Comparison of ENCODE assay signal across 18 mouse cellular contexts in the genomic region with DNA sequence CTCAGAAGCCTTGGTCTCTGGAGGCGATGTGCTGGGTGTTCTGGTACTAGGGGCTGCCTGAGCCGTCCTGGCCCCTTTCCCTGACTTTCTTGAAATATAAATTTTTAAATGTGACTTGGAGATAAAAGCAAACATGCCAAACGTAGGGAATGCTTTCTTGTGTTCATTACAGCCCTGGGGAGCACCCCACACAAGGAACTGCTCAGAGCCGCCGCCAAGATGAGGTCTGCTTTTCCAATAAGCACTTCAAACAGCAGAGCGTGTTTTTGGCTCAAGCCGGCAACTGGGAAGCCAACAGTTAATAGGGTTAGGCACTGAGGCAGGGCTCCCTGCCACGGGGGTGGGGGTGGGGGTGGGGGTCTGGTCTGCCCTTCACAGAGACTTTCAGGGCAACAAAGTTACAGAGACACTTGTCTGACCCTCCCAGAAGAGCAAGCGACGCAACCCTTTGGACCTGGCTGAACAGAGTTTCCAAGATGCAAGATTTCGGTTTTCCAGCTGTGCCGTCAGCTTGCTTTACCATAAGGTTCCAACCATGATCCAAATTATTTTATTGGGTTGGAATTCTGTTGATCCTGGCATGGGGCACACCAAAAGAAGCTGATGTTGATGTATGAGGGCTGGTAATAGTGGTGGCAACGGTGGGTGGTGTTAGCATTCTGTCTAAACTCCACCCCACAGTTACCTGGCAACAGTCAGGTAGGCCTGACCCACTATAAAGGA. TPM values are rescaled to one million over a fixed set of nuclear protein-coding genes. Genes with fewer than 3 reads are reported as not detected.
A peak's percentile ranks its signal among the peaks of the same experiment; 100 is the strongest.
DNase-seq lines count a peak whose midpoint lies in the region; ATAC-seq and TF ChIP-seq lines count a peak whose summit lies in the region.
"Had no signal": no experiment of that assay in that cellular context is flagged by ENCODE, and none has a peak within 500 bp of the region (broad histone marks: within the 10 kb centered on the region; RNA-seq: fewer than 3 reads in every experiment).

No protein-coding gene starts in this region.

- no peak for TF ChIP-seq EP300 in lung, postnatal 0 days (IDR thresholded peaks at IDR 0.05)

- peak; percentile 55 for ATAC-seq in forebrain, embryonic 16.5 days
- ATAC-seq in lung, embryonic 16.5 days (ENCODE audit: low read depth), result peak; percentile 63
- no peak for ATAC-seq in lung, postnatal 0 days
- no peak for ATAC-seq in embryonic facial prominence, embryonic 12.5 days (ENCODE audit: insufficient number of reproducible peaks, insufficient read depth, low FRiP score, low TSS enrichment)
- ATAC-seq in limb, embryonic 14.5 days (ENCODE audit: low FRiP score, low read depth), result peak; percentile 58
- ATAC-seq: midbrain, embryonic 16.5 days had no signal

- no peak overlapping the region for H3K4me3 ChIP-seq in forebrain, embryonic 16.5 days (replicated peaks; ENCODE audit: low read length)
- H3K4me3 ChIP-seq in forebrain, embryonic 10.5 days, result no peak overlapping the region
- H3K4me3 ChIP-seq in lung, embryonic 16.5 days (ENCODE audit: low read length), result no peak overlapping the region
- no peak overlapping the region for H3K4me3 ChIP-seq in lung, postnatal 0 days (ENCODE audit: low read depth, low read length)
- no peak overlapping the region for H3K4me3 ChIP-seq in embryonic facial prominence, embryonic 12.5 days
- no peak overlapping the region for H3K4me3 ChIP-seq in limb, embryonic 14.5 days (replicated peaks; ENCODE audit: low read length)
- H3K4me3 ChIP-seq: hindbrain, embryonic 12.5 days; left cerebral cortex, adult 2 months; liver, embryonic 13.5 days had no signal

- TF ChIP-seq POLR2A in limb, embryonic 14.5 days (IDR thresholded peaks at IDR 0.05; ENCODE audit: borderline replicate concordance, extremely low read depth, insufficient read depth, insufficient read length), result no peak

- H3K4me2 ChIP-seq in forebrain, embryonic 16.5 days (ENCODE audit: low read length), result no peak overlapping the region
- no peak overlapping the region; the same call in 1 of the 2 replicates for H3K4me2 ChIP-seq in lung, embryonic 16.5 days (ENCODE audit: low read depth, low read length)
- H3K4me2 ChIP-seq in lung, postnatal 0 days (replicated peaks; ENCODE audit: low read depth, low read length), result no peak overlapping the region
- H3K4me2 ChIP-seq in embryonic facial prominence, embryonic 12.5 days (replicated peaks), result no peak overlapping the region
- peak overlapping the region; percentile 25 for H3K4me2 ChIP-seq in limb, embryonic 14.5 days (replicated peaks; ENCODE audit: low read depth, low read length, severe bottlenecking)
- H3K4me2 ChIP-seq: hindbrain, embryonic 12.5 days; liver, embryonic 13.5 days had no signal

- WGBS in forebrain, embryonic 16.5 days, result 23% methylated on average over 13 of the region's 13 CpGs
- WGBS in forebrain, embryonic 10.5 days, result 38% methylated on average over 13 of the region's 13 CpGs
- WGBS in lung, embryonic 16.5 days, result 21% methylated on average over 13 of the region's 13 CpGs
- WGBS in lung, postnatal 0 days, result 30% methylated on average over 13 of the region's 13 CpGs
- WGBS in embryonic facial prominence, embryonic 12.5 days, result 26% methylated on average over 13 of the region's 13 CpGs
- 6% methylated on average over 13 of the region's 13 CpGs for WGBS in limb, embryonic 14.5 days

- no peak overlapping the region for H3K9ac ChIP-seq in forebrain, embryonic 16.5 days (replicated peaks; ENCODE audit: low read depth, low read length)
- peak overlapping the region; percentile 39; the same call in 1 of the 2 replicates for H3K9ac ChIP-seq in lung, embryonic 16.5 days (ENCODE audit: low read length)
- no peak overlapping the region for H3K9ac ChIP-seq in lung, postnatal 0 days (replicated peaks; ENCODE audit: low read depth)
- H3K9ac ChIP-seq in embryonic facial prominence, embryonic 12.5 days, result no peak overlapping the region
- no peak overlapping the region for H3K9ac ChIP-seq in limb, embryonic 14.5 days (ENCODE audit: low read depth, low read length, severe bottlenecking)
- H3K9ac ChIP-seq: hindbrain, embryonic 12.5 days; liver, embryonic 13.5 days had no signal

- peaks cover 22% of the 10 kb centered on the region for H3K4me1 ChIP-seq in forebrain, embryonic 16.5 days (replicated peaks; ENCODE audit: control insufficient read depth, insufficient read depth, low read length)
- peaks cover 46% of the 10 kb centered on the region for H3K4me1 ChIP-seq in forebrain, embryonic 10.5 days
- peaks cover 24% of the 10 kb centered on the region for H3K4me1 ChIP-seq in lung, embryonic 16.5 days (replicated peaks; ENCODE audit: control insufficient read depth, insufficient read depth, low read length)
- H3K4me1 ChIP-seq in lung, postnatal 0 days (ENCODE audit: insufficient read depth, low read depth, low read length), result peaks cover 3% of the 10 kb centered on the region; the same call in 1 of the 2 replicates
- H3K4me1 ChIP-seq in embryonic facial prominence, embryonic 12.5 days, result peaks cover 35% of the 10 kb centered on the region
- peaks cover 41% of the 10 kb centered on the region for H3K4me1 ChIP-seq in limb, embryonic 14.5 days (ENCODE audit: control insufficient read depth, insufficient read depth, low read length)

- H3K36me3 ChIP-seq in forebrain, embryonic 16.5 days (ENCODE audit: control insufficient read depth, insufficient read depth), result no peaks in the 10 kb centered on the region
- no peaks in the 10 kb centered on the region for H3K36me3 ChIP-seq in forebrain, embryonic 10.5 days (replicated peaks)
- H3K36me3 ChIP-seq in lung, embryonic 16.5 days (ENCODE audit: control insufficient read depth, insufficient read depth, low read length), result no peaks in the 10 kb centered on the region
- no peaks in the 10 kb centered on the region for H3K36me3 ChIP-seq in lung, postnatal 0 days (ENCODE audit: insufficient read depth, low read length)
- no peaks in the 10 kb centered on the region for H3K36me3 ChIP-seq in embryonic facial prominence, embryonic 12.5 days
- H3K36me3 ChIP-seq in limb, embryonic 14.5 days (ENCODE audit: control insufficient read depth, insufficient read depth, low read length), result no peaks in the 10 kb centered on the region
- H3K36me3 ChIP-seq: hindbrain, embryonic 12.5 days; liver, embryonic 13.5 days had no signal

- no peaks in the 10 kb centered on the region for H3K9me3 ChIP-seq in forebrain, embryonic 16.5 days (ENCODE audit: control insufficient read depth, low read length)
- no peaks in the 10 kb centered on the region for H3K9me3 ChIP-seq in forebrain, embryonic 10.5 days
- no peaks in the 10 kb centered on the region for H3K9me3 ChIP-seq in lung, embryonic 16.5 days (ENCODE audit: control insufficient read depth, low read length)
- no peaks in the 10 kb centered on the region for H3K9me3 ChIP-seq in lung, postnatal 0 days (ENCODE audit: low read length)
- H3K9me3 ChIP-seq in embryonic facial prominence, embryonic 12.5 days, result no peaks in the 10 kb centered on the region
- H3K9me3 ChIP-seq in limb, embryonic 14.5 days (ENCODE audit: control insufficient read depth, low read length), result no peaks in the 10 kb centered on the region
- H3K9me3 ChIP-seq: hindbrain, embryonic 12.5 days; liver, embryonic 13.5 days had no signal

- no peak for TF ChIP-seq CTCF in lung, postnatal 0 days (IDR thresholded peaks at IDR 0.05)

- DNase-seq in forebrain, embryonic 10.5 days (ENCODE audit: extremely low spot score, low spot score), result no peak
- no peak for DNase-seq in lung, postnatal 0 days (ENCODE audit: low spot score)
- peak; percentile 78 for DNase-seq in limb, embryonic 14.5 days (ENCODE audit: low spot score)
- DNase-seq in kidney, postnatal 36 days, result no peak
- no peak for DNase-seq in testis, postnatal 14 days (ENCODE audit: low spot score)
- DNase-seq: adrenal gland, postnatal 36 days; B cell, adult 2 months; cerebellum, postnatal 25 days; liver, embryonic 13.5 days had no signal

- peaks cover 5% of the 10 kb centered on the region; the same call in 1 of the 2 replicates for H3K27me3 ChIP-seq in forebrain, embryonic 16.5 days (replicated peaks; ENCODE audit: control insufficient read depth, insufficient read depth, low read length)
- peaks cover 97% of the 10 kb centered on the region for H3K27me3 ChIP-seq in forebrain, embryonic 10.5 days (ENCODE audit: poor library complexity, severe bottlenecking)
- 0 out of 2 replicates have a peak, but pooled peaks cover 2% of the 10 kb centered on the region for H3K27me3 ChIP-seq in lung, embryonic 16.5 days (ENCODE audit: control insufficient read depth, insufficient read depth, low read depth, low read length)
- H3K27me3 ChIP-seq in lung, postnatal 0 days (replicated peaks; ENCODE audit: insufficient read depth, low read length), result no peaks in the 10 kb centered on the region
- H3K27me3 ChIP-seq in embryonic facial prominence, embryonic 12.5 days, result no peaks in the 10 kb centered on the region
- H3K27me3 ChIP-seq in limb, embryonic 14.5 days (ENCODE audit: control insufficient read depth, insufficient read depth, low read length), result no peaks in the 10 kb centered on the region

- H3K27ac ChIP-seq in forebrain, embryonic 16.5 days (ENCODE audit: low read length), result no peak overlapping the region; the same call in 1 of the 2 replicates
- no peak overlapping the region for H3K27ac ChIP-seq in forebrain, embryonic 10.5 days
- peak overlapping the region; percentile 73 for H3K27ac ChIP-seq in lung, embryonic 16.5 days (ENCODE audit: low read length)
- no peak overlapping the region for H3K27ac ChIP-seq in lung, postnatal 0 days (ENCODE audit: low read length)
- H3K27ac ChIP-seq in embryonic facial prominence, embryonic 12.5 days, result peak overlapping the region; percentile 71
- peak overlapping the region; percentile 71 for H3K27ac ChIP-seq in limb, embryonic 14.5 days (replicated peaks; ENCODE audit: low read depth, low read length)
- H3K27ac ChIP-seq: hindbrain, embryonic 12.5 days; left cerebral cortex, adult 2 months; liver, embryonic 13.5 days had no signal

RNA-seq across cellular contexts. Expression of a gene that starts 35.3 kb away (rescaled TPM):
- polyA plus RNA-seq in forebrain, embryonic 16.5 days (2015; fragmentation: Nextera tagmentation; extraction: Ambion mirVana), result not detected in 2 replicates
- not detected in 2 replicates for polyA plus RNA-seq in forebrain, embryonic 10.5 days (2016; fragmentation: Nextera tagmentation; extraction: Ambion mirVana)
- not detected in 2 replicates for polyA plus RNA-seq in lung, embryonic 16.5 days (2015; fragmentation: Nextera tagmentation; extraction: Ambion mirVana)
- polyA plus RNA-seq in lung, postnatal 0 days (2015; fragmentation: Nextera tagmentation; extraction: Ambion mirVana), result 0.06 and 0.10 TPM in 2 replicates
- not detected in 2 replicates for polyA plus RNA-seq in embryonic facial prominence, embryonic 12.5 days (2016; fragmentation: Nextera tagmentation; extraction: Ambion mirVana)
- not detected in 2 replicates for polyA plus RNA-seq in limb, embryonic 14.5 days (2012; rRNA removed)
- not detected in 2 replicates for polyA plus RNA-seq in limb, embryonic 14.5 days (2014; fragmentation: Nextera tagmentation; extraction: Ambion mirVana)
- polyA plus RNA-seq: heart, embryonic 14.5 days; hindbrain, embryonic 12.5 days; kidney, embryonic 16.5 days; midbrain, embryonic 16.5 days; spleen, adult 2 months had no signal

RNA-seq across cellular contexts. Expression of a gene that starts 51.0 kb away (rescaled TPM):
- polyA plus RNA-seq in forebrain, embryonic 16.5 days (2015; fragmentation: Nextera tagmentation; extraction: Ambion mirVana), result 0.06 and 0.22 TPM in 2 replicates
- 0.32 and 0.35 TPM in 2 replicates for polyA plus RNA-seq in forebrain, embryonic 10.5 days (2016; fragmentation: Nextera tagmentation; extraction: Ambion mirVana)
- 0.13 and 0.20 TPM in 2 replicates for polyA plus RNA-seq in lung, embryonic 16.5 days (2015; fragmentation: Nextera tagmentation; extraction: Ambion mirVana)
- 1.4 and 2.0 TPM in 2 replicates for polyA plus RNA-seq in lung, postnatal 0 days (2015; fragmentation: Nextera tagmentation; extraction: Ambion mirVana)
- 1.1 and 1.2 TPM in 2 replicates for polyA plus RNA-seq in embryonic facial prominence, embryonic 12.5 days (2016; fragmentation: Nextera tagmentation; extraction: Ambion mirVana)
- polyA plus RNA-seq in limb, embryonic 14.5 days (2012; rRNA removed), result 1.4 and 1.6 TPM in 2 replicates
- 1.8 and 1.9 TPM in 2 replicates for polyA plus RNA-seq in limb, embryonic 14.5 days (2014; fragmentation: Nextera tagmentation; extraction: Ambion mirVana)
- polyA plus RNA-seq: liver, embryonic 13.5 days; spleen, adult 2 months had no signal

Comparison
In these comparisons a context has a peak if more than half of its experiments do, and no peak if none do; other contexts are left out.
1. ATAC-seq: peak in forebrain, embryonic 16.5 days (single experiment), lung, embryonic 16.5 days (single experiment) and limb, embryonic 14.5 days (single experiment); none in lung, postnatal 0 days (single experiment) and embryonic facial prominence, embryonic 12.5 days (single experiment).
2. H3K27ac ChIP-seq: peak in lung, embryonic 16.5 days (single experiment), embryonic facial prominence, embryonic 12.5 days (single experiment) and limb, embryonic 14.5 days (single experiment); none in forebrain, embryonic 16.5 days (single experiment), forebrain, embryonic 10.5 days (single experiment) and lung, postnatal 0 days (single experiment).